Mouse (Mus musculus): ENCODE measurements around the gene Thbd. TPM values are rescaled to one million over a fixed set of nuclear protein-coding genes. Genes with fewer than 3 reads are reported as not detected.
A peak's percentile ranks its signal among the peaks of the same experiment; 100 is the strongest.

Gene Thbd
- polyA plus RNA-seq (2012; rRNA removed), result 550 and 598 TPM in 2 replicates

DNA sequence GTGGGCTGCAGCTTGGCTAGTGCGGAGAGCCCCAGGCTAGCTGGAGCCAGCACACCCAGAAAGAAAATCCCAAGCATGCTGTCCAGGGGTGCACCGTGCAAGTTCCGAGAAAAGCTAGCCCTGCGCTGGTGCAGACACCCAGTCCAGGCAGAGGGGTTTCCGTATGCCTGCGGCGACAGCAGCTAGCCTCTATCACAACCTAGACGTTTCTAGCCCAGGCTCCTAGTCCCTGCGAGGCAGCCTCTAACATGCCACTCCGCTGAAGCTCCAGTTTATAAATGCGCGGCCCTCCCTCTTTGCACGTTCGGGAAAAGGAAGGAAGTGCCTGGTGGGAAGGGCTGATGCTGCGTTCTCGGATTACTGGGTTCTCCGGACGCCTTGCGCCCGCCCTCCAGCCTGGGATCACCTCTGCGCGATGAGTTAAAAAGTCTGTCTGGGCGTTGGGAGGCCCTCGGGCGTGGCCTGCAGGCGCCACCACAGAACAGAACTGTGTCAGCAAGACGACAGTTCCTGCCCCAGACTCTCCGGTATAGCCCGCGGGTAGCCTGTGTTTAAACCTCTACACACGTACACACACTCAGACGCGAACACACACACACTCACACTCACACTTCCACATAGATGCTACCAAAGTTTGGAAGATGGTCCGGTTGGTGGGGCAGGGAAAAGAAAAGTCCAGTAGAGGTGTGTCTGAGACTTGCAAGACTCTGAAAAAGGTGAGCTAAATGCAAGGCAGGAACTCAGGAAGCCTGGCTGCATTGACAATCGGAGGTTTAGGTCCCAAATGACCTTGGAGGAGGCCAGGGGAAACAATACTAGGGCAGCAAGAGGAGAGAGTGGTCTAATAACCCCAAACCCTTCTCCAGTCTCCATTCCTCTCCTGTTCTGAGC is at the start of gene Thbd:
Gene Thbd, minus strand, starts transcription at position 319 of the 891 bp plus-strand sequence.
- no peak for TF ChIP-seq CTCF (IDR thresholded peaks at IDR 0.05; ENCODE audit: insufficient read depth, low read length)
- peak; percentile 100 for TF ChIP-seq POLR2A (IDR thresholded peaks at IDR 0.05; ENCODE audit: borderline replicate concordance, extremely low read depth, low read depth, low read length)
- WGBS, result under 1% methylated on average over 35 of the region's 35 CpGs
- DNase-seq, result peak; percentile 81
- no peaks in the 10 kb centered on the region for H3K4me1 ChIP-seq (ENCODE audit: control insufficient read depth, insufficient read depth, low read length)
- H3K4me3 ChIP-seq (replicated peaks; ENCODE audit: extremely low read depth, low read depth, low read length), result peak within 1 kb of the TSS; percentile 88

DNA sequence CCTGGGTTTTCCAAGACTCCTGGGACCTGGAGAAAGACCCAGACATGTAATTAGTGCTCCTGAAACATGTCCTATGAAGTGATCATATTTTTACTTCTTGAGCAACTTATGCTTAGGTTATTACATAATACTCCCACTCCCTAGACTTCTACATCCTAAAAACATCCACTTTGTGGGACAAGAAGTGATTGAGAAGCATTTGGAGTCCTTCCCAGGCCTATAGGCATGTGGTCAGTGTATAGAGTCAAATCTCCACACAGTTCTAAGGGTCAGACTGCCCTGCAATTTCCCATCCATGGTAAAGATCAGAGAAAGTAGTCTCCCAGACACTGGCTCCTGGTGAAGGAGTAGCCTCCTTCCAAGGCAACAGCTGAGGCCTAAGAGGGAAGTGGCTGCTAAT is 47.4 kb upstream of the Thbd start:
- TF ChIP-seq CTCF (IDR thresholded peaks at IDR 0.05; ENCODE audit: insufficient read depth, low read length) (no peak), POLR2A (IDR thresholded peaks at IDR 0.05; ENCODE audit: borderline replicate concordance, extremely low read depth, low read depth, low read length) (no peak)
- DNase-seq, result no peak
- Histone ChIP-seq H3K4me3 (replicated peaks; ENCODE audit: extremely low read depth, low read depth, low read length) (no peak overlapping the region), H3K4me1 (ENCODE audit: control insufficient read depth, insufficient read depth, low read length) (peaks cover 13% of the 10 kb centered on the region)

DNA sequence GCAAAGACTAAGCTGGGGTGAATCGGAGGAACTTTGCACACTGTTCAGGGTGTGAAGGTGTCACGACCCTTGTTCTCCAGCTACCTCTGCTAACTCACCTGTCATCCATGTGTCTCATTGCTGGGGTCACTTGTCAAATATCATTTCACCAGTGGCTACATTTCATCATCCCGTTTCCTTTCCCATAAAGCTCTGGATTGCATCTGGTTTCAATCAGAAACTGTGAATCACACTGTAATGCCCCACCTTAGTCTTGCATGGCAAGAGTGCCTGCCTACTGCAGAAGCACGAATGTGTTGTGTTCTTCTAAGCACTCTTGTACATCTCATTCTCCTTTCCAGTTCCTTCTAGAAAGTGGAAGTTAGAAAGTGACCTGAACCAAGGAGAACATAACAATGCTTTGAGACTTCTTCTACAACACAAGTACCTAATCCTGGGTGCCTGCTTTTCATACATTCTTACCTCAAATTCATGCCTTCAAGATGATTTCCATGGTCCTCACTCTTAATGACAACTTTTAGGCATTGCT is 46.1 kb upstream of the Thbd start:
- TF ChIP-seq CTCF (IDR thresholded peaks at IDR 0.05; ENCODE audit: insufficient read depth, low read length), result no peak
- no peak for TF ChIP-seq POLR2A (IDR thresholded peaks at IDR 0.05; ENCODE audit: borderline replicate concordance, extremely low read depth, low read depth, low read length)
- DNase-seq, result no peak
- 81% methylated on average over 4 of the region's 4 CpGs for WGBS
- Histone ChIP-seq H3K4me3 (replicated peaks; ENCODE audit: extremely low read depth, low read depth, low read length) (no peak overlapping the region), H3K4me1 (ENCODE audit: control insufficient read depth, insufficient read depth, low read length) (peaks cover 13% of the 10 kb centered on the region)

DNA sequence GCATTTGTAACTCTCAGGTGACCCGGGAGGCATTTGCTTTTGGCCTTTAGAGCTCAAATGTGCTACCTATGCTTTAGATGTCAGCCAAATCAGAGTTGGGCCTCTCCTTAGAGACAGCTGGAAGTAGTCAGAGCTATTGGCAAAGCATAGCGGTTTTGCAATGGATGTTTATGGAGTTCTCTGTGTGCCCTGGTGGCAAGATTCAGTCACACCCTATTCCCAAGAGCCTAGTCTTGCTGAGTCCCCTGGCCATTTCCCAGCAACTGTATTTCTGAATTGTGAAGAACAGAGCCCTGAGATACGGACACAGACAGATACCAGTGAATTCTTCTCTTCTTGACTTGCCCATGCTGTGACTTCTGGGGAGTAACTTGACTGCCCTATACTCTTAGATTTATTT is 45.1 kb upstream of the Thbd start:
- H3K4me3 ChIP-seq (replicated peaks; ENCODE audit: extremely low read depth, low read depth, low read length), result no peak overlapping the region
- WGBS, result 66% methylated on average over 3 of the region's 3 CpGs
- no peak for DNase-seq
- peaks cover 13% of the 10 kb centered on the region for H3K4me1 ChIP-seq (ENCODE audit: control insufficient read depth, insufficient read depth, low read length)
- TF ChIP-seq CTCF (IDR thresholded peaks at IDR 0.05; ENCODE audit: insufficient read depth, low read length), result no peak
- no peak for TF ChIP-seq POLR2A (IDR thresholded peaks at IDR 0.05; ENCODE audit: borderline replicate concordance, extremely low read depth, low read depth, low read length)

DNA sequence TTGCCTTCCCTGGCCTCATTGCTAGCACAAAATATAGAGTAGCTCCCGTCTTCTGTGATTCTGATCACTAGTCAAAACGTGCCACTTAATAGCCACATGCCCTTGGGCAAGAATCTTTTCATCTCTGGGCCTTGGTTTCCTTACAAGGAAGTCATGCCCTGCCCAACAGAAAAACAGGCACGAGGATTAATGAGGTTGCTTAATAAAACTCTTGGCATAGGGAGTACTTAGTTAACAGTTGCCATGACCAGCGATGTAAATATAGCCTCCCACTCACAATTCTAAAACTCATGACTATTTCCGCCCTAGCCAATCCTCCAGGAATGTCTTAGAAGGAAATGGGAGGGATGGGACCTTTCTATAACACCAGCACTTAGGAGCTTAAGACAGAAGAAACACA is 43.5 kb upstream of the Thbd start:
- H3K4me3 ChIP-seq (replicated peaks; ENCODE audit: extremely low read depth, low read depth, low read length), result no peak overlapping the region
- WGBS, result 30% methylated on average over 5 of the region's 5 CpGs
- no peak for TF ChIP-seq CTCF (IDR thresholded peaks at IDR 0.05; ENCODE audit: insufficient read depth, low read length)
- no peak for TF ChIP-seq POLR2A (IDR thresholded peaks at IDR 0.05; ENCODE audit: borderline replicate concordance, extremely low read depth, low read depth, low read length)
- no peak for DNase-seq
- peaks cover 13% of the 10 kb centered on the region for H3K4me1 ChIP-seq (ENCODE audit: control insufficient read depth, insufficient read depth, low read length)

DNA sequence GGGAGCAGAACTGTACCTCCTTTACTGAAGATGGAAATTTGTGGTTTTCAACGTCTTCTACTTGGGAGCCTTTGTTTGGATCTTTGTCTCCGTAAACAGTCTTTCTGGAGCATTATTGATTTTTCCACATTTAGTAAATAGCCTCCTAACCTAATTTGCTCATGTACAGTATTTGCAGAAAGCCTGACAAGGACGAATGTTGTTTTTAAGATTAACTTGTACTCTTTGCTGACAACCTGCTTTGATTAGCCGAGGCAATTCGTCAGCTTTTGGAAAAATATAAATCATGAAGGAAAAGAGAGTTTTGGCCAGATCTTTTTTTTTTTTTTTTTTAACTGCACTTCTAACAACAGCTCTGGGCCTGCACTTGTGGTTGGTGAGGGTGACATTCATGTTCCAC is 42.6 kb upstream of the Thbd start:
- peaks cover 15% of the 10 kb centered on the region for H3K4me1 ChIP-seq (ENCODE audit: control insufficient read depth, insufficient read depth, low read length)
- WGBS, result 78% methylated on average over 5 of the region's 5 CpGs
- no peak for TF ChIP-seq POLR2A (IDR thresholded peaks at IDR 0.05; ENCODE audit: borderline replicate concordance, extremely low read depth, low read depth, low read length)
- TF ChIP-seq CTCF (IDR thresholded peaks at IDR 0.05; ENCODE audit: insufficient read depth, low read length), result no peak
- no peak overlapping the region for H3K4me3 ChIP-seq (replicated peaks; ENCODE audit: extremely low read depth, low read depth, low read length)
- no peak for DNase-seq

DNA sequence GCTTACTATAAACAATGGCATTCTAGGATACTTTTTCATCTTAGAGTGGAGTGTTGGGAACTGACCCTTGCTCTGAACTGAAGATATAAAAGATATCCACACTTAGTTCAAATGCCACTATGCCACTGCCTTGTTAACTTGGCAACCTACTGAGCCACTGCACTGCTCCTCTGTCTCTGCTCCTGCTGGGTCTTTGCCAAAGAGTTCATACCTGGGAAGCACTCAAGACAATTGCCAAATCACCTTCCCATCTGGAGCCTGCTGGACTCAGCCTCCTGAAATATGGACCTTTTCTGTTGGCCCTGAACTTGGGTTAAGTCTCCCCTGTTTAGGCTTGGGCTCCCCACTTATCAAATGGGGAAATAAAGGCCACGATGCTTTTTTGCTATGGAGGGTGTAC is 41.7 kb upstream of the Thbd start:
- no peak overlapping the region for H3K4me3 ChIP-seq (replicated peaks; ENCODE audit: extremely low read depth, low read depth, low read length)
- no peak for TF ChIP-seq CTCF (IDR thresholded peaks at IDR 0.05; ENCODE audit: insufficient read depth, low read length)
- no peak for TF ChIP-seq POLR2A (IDR thresholded peaks at IDR 0.05; ENCODE audit: borderline replicate concordance, extremely low read depth, low read depth, low read length)
- WGBS, result 91% methylated on average over 1 of the region's 1 CpGs
- DNase-seq, result no peak
- peaks cover 15% of the 10 kb centered on the region for H3K4me1 ChIP-seq (ENCODE audit: control insufficient read depth, insufficient read depth, low read length)

DNA sequence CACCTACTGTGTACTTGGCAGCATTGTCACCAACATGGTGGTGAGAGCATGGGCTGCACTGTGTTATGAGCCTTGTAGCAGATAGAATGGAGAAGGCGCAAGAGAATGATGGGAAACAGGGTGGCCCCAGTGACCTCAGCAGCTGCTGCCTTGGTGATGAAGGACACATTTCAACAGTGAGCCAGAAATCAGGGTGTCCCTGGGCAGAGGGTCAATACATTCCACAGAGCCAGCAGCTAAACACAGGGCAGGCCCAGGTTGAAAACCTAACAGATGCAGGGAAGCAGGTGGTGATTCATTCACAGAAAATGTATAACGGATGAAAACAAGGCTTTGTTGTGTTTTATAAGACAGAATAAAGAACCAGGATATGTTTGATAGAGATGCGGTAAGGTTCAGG is 38.5 kb upstream of the Thbd start:
- TF ChIP-seq CTCF (IDR thresholded peaks at IDR 0.05; ENCODE audit: insufficient read depth, low read length), result no peak
- TF ChIP-seq POLR2A (IDR thresholded peaks at IDR 0.05; ENCODE audit: borderline replicate concordance, extremely low read depth, low read depth, low read length), result no peak
- no peak for DNase-seq
- WGBS, result 81% methylated on average over 3 of the region's 3 CpGs
- Histone ChIP-seq H3K4me3 (replicated peaks; ENCODE audit: extremely low read depth, low read depth, low read length) (no peak overlapping the region), H3K4me1 (ENCODE audit: control insufficient read depth, insufficient read depth, low read length) (peaks cover 5% of the 10 kb centered on the region; the same call in 1 of the 2 replicates)

DNA sequence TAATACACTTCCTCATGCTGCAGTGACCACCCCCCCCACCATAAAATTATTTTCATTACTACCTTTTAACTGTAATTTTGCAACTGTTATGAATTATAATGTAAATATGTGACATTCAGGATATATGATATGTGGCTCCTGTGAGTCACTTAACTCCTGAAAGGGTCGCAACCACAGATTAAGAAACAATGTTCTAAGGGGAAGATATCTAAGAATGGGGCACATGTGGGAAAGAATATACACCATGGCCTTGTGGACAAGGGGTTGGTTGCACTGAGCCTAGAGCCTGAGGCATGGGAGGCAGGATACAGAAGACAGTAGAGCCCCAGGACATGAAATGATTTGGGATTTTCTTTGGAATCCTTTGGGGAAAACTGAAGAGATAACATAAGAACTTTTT is 37.6 kb upstream of the Thbd start:
- Histone ChIP-seq H3K4me3 (replicated peaks; ENCODE audit: extremely low read depth, low read depth, low read length) (no peak overlapping the region), H3K4me1 (ENCODE audit: control insufficient read depth, insufficient read depth, low read length) (0 out of 2 replicates have a peak, but pooled peaks cover 2% of the 10 kb centered on the region)
- DNase-seq, result no peak
- WGBS, result 94% methylated on average over 1 of the region's 1 CpGs
- TF ChIP-seq CTCF (IDR thresholded peaks at IDR 0.05; ENCODE audit: insufficient read depth, low read length), result no peak
- TF ChIP-seq POLR2A (IDR thresholded peaks at IDR 0.05; ENCODE audit: borderline replicate concordance, extremely low read depth, low read depth, low read length), result no peak

DNA sequence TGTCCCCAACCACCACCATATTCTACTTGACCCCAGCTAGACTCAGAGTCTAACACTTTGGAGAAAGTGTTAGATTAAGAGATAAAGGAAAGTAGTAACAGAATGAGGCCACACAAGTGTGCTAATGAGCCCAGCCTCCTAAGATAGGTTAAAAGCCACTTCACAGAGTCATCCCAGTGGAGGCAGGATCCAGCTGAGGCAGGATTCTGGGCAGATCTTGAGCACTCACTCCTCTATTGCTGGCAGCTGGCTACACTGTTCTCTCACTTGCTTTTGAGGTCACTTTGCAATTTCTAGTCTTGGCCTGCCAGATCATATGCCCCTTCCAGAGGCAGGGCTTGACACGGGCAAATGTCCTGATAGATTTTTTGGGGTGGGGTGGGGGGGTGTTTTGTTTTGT is 36.5 kb upstream of the Thbd start:
- H3K4me3 ChIP-seq (replicated peaks; ENCODE audit: extremely low read depth, low read depth, low read length), result no peak overlapping the region
- 46% methylated on average over 1 of the region's 1 CpGs for WGBS
- TF ChIP-seq POLR2A (IDR thresholded peaks at IDR 0.05; ENCODE audit: borderline replicate concordance, extremely low read depth, low read depth, low read length), result no peak
- TF ChIP-seq CTCF (IDR thresholded peaks at IDR 0.05; ENCODE audit: insufficient read depth, low read length), result no peak
- DNase-seq, result no peak
- 0 out of 2 replicates have a peak, but pooled peaks cover 2% of the 10 kb centered on the region for H3K4me1 ChIP-seq (ENCODE audit: control insufficient read depth, insufficient read depth, low read length)

Data from lung, adult 2 months (tissue).